Mouse (Mus musculus): ENCODE measurements around the gene Colgalt2. TPM values are rescaled to one million over a fixed set of nuclear protein-coding genes. Genes with fewer than 3 reads are reported as not detected.

The Colgalt2 gene
- polyA plus RNA-seq, 1 experiment, result 4.3 TPM

- TF ChIP-seq POLR2A (IDR thresholded peaks at IDR 0.05; ENCODE audit: borderline replicate concordance, extremely low read depth, insufficient read depth, insufficient read length, poor library complexity, severe bottlenecking) (no peak), CTCF (IDR thresholded peaks at IDR 0.05; ENCODE audit: borderline replicate concordance, extremely low read depth, insufficient read depth, insufficient read length) (no peak)
- no peak for DNase-seq (ENCODE audit: low read depth)
Observed at GRCm38 (mm10) chr1:152522226-152522625, 122.6 kb downstream of the Colgalt2 start.

- no peak for DNase-seq (ENCODE audit: low read depth)
- no peak for TF ChIP-seq CTCF (IDR thresholded peaks at IDR 0.05; ENCODE audit: borderline replicate concordance, extremely low read depth, insufficient read depth, insufficient read length)
- TF ChIP-seq POLR2A (IDR thresholded peaks at IDR 0.05; ENCODE audit: borderline replicate concordance, extremely low read depth, insufficient read depth, insufficient read length, poor library complexity, severe bottlenecking), result no peak
Observed at GRCm38 (mm10) chr1:152523292-152523691, 123.7 kb downstream of the Colgalt2 start.

GRCm38 (mm10) chr1:152524098-152524892, 124.7 kb downstream of the Colgalt2 start:
- no peak for TF ChIP-seq POLR2A (IDR thresholded peaks at IDR 0.05; ENCODE audit: borderline replicate concordance, extremely low read depth, insufficient read depth, insufficient read length, poor library complexity, severe bottlenecking)
- no peak for TF ChIP-seq CTCF (IDR thresholded peaks at IDR 0.05; ENCODE audit: borderline replicate concordance, extremely low read depth, insufficient read depth, insufficient read length)
- DNase-seq (ENCODE audit: low read depth), result no peak

- DNase-seq (ENCODE audit: low read depth), result peak; percentile 93
- TF ChIP-seq CTCF (IDR thresholded peaks at IDR 0.05; ENCODE audit: borderline replicate concordance, extremely low read depth, insufficient read depth, insufficient read length), result peak; percentile 84
- no peak for TF ChIP-seq POLR2A (IDR thresholded peaks at IDR 0.05; ENCODE audit: borderline replicate concordance, extremely low read depth, insufficient read depth, insufficient read length, poor library complexity, severe bottlenecking)
Observed at GRCm38 (mm10) chr1:152524987-152525648, 125.5 kb downstream of the Colgalt2 start.

- no peak for DNase-seq (ENCODE audit: low read depth)
Observed at GRCm38 (mm10) chr1:152526154-152526553, 126.5 kb downstream of the Colgalt2 start.

GRCm38 (mm10) chr1:152528214-152528613, 128.6 kb downstream of the Colgalt2 start:
- DNase-seq (ENCODE audit: low read depth), result no peak

More at GRCm38 (mm10) chr1:152526154-152526553, 126.5 kb downstream of the Colgalt2 start:
- TF ChIP-seq POLR2A (IDR thresholded peaks at IDR 0.05; ENCODE audit: borderline replicate concordance, extremely low read depth, insufficient read depth, insufficient read length, poor library complexity, severe bottlenecking) (no peak), CTCF (IDR thresholded peaks at IDR 0.05; ENCODE audit: borderline replicate concordance, extremely low read depth, insufficient read depth, insufficient read length) (no peak)

GRCm38 (mm10) chr1:152528778-152529177, 129.1 kb downstream of the Colgalt2 start:
- TF ChIP-seq POLR2A (IDR thresholded peaks at IDR 0.05; ENCODE audit: borderline replicate concordance, extremely low read depth, insufficient read depth, insufficient read length, poor library complexity, severe bottlenecking) (no peak), CTCF (IDR thresholded peaks at IDR 0.05; ENCODE audit: borderline replicate concordance, extremely low read depth, insufficient read depth, insufficient read length) (no peak)
- DNase-seq (ENCODE audit: low read depth), result no peak

More at GRCm38 (mm10) chr1:152528214-152528613, 128.6 kb downstream of the Colgalt2 start:
- TF ChIP-seq POLR2A (IDR thresholded peaks at IDR 0.05; ENCODE audit: borderline replicate concordance, extremely low read depth, insufficient read depth, insufficient read length, poor library complexity, severe bottlenecking), result no peak
- no peak for TF ChIP-seq CTCF (IDR thresholded peaks at IDR 0.05; ENCODE audit: borderline replicate concordance, extremely low read depth, insufficient read depth, insufficient read length)

- TF ChIP-seq POLR2A (IDR thresholded peaks at IDR 0.05; ENCODE audit: borderline replicate concordance, extremely low read depth, insufficient read depth, insufficient read length, poor library complexity, severe bottlenecking) (no peak), CTCF (IDR thresholded peaks at IDR 0.05; ENCODE audit: borderline replicate concordance, extremely low read depth, insufficient read depth, insufficient read length) (0 out of 2 replicates have a peak, but pooled peaks have one; percentile 2)
- DNase-seq (ENCODE audit: low read depth), result no peak
Observed at GRCm38 (mm10) chr1:152531498-152531897, 131.9 kb downstream of the Colgalt2 start.

- DNase-seq (ENCODE audit: low read depth), result no peak
- TF ChIP-seq POLR2A (IDR thresholded peaks at IDR 0.05; ENCODE audit: borderline replicate concordance, extremely low read depth, insufficient read depth, insufficient read length, poor library complexity, severe bottlenecking) (no peak), CTCF (IDR thresholded peaks at IDR 0.05; ENCODE audit: borderline replicate concordance, extremely low read depth, insufficient read depth, insufficient read length) (no peak)
Observed at GRCm38 (mm10) chr1:152534531-152534930, 134.9 kb downstream of the Colgalt2 start.

- no peak for DNase-seq (ENCODE audit: low read depth)
- TF ChIP-seq CTCF (IDR thresholded peaks at IDR 0.05; ENCODE audit: borderline replicate concordance, extremely low read depth, insufficient read depth, insufficient read length) (no peak), POLR2A (IDR thresholded peaks at IDR 0.05; ENCODE audit: borderline replicate concordance, extremely low read depth, insufficient read depth, insufficient read length, poor library complexity, severe bottlenecking) (no peak)
Observed at GRCm38 (mm10) chr1:152536416-152537018, 136.9 kb downstream of the Colgalt2 start.

- no peak for TF ChIP-seq CTCF (IDR thresholded peaks at IDR 0.05; ENCODE audit: borderline replicate concordance, extremely low read depth, insufficient read depth, insufficient read length)
- no peak for TF ChIP-seq POLR2A (IDR thresholded peaks at IDR 0.05; ENCODE audit: borderline replicate concordance, extremely low read depth, insufficient read depth, insufficient read length, poor library complexity, severe bottlenecking)
- DNase-seq (ENCODE audit: low read depth), result no peak
Observed at GRCm38 (mm10) chr1:152537186-152537585, 137.6 kb downstream of the Colgalt2 start.
